Mouse (Mus musculus): Measurements from ENCODE around the gene Brd4. TPM values are rescaled to one million over a fixed set of nuclear protein-coding genes. Genes with fewer than 3 reads are reported as not detected.

Brd4 gene
- polyA plus RNA-seq, 1 experiment = 64.7 TPM

GRCm38 (mm10) chr17:32209752-32210151, 74.8 kb downstream of the Brd4 start:
- Histone ChIP-seq H3K27me3 (ENCODE audit: control insufficient read depth, insufficient read depth, low read length) (no peaks in the 10 kb centered on the region), H3K36me3 (ENCODE audit: control insufficient read depth, insufficient read depth, low read length) (peaks cover 80% of the 10 kb centered on the region), H3K27ac (ENCODE audit: insufficient read depth, low read depth, low read length) (no peak overlapping the region), H3K4me1 (ENCODE audit: control insufficient read depth, insufficient read depth, insufficient read length, low read length) (no peaks in the 10 kb centered on the region), H3K4me3 (ENCODE audit: low read depth, low read length) (no peak overlapping the region)
- 37% methylated on average over 3 of the region's 3 CpGs for WGBS
- no peak for TF ChIP-seq POLR2A (IDR thresholded peaks at IDR 0.05; ENCODE audit: low read depth, low read length)
- peak; percentile 73; the same call in 1 of the 2 replicates for TF ChIP-seq CTCF (IDR thresholded peaks at IDR 0.05; ENCODE audit: extremely low read depth, insufficient read length, insufficient replicate concordance, low read depth, low read length)

GRCm38 (mm10) chr17:32209144-32209543, 75.4 kb downstream of the Brd4 start:
- Histone ChIP-seq H3K4me3 (ENCODE audit: low read depth, low read length) (no peak overlapping the region), H3K27me3 (ENCODE audit: control insufficient read depth, insufficient read depth, low read length) (no peaks in the 10 kb centered on the region), H3K4me1 (ENCODE audit: control insufficient read depth, insufficient read depth, insufficient read length, low read length) (no peaks in the 10 kb centered on the region), H3K36me3 (ENCODE audit: control insufficient read depth, insufficient read depth, low read length) (peaks cover 82% of the 10 kb centered on the region), H3K27ac (ENCODE audit: insufficient read depth, low read depth, low read length) (no peak overlapping the region)
- WGBS = 77% methylated on average over 6 of the region's 6 CpGs
- no peak for TF ChIP-seq POLR2A (IDR thresholded peaks at IDR 0.05; ENCODE audit: low read depth, low read length)
- no peak for TF ChIP-seq CTCF (IDR thresholded peaks at IDR 0.05; ENCODE audit: extremely low read depth, insufficient read length, insufficient replicate concordance, low read depth, low read length)

GRCm38 (mm10) chr17:32207586-32208245, 76.8 kb downstream of the Brd4 start:
- H3K27ac ChIP-seq (ENCODE audit: insufficient read depth, low read depth, low read length) = no peak overlapping the region
- no peak overlapping the region for H3K4me3 ChIP-seq (ENCODE audit: low read depth, low read length)
- H3K4me1 ChIP-seq (ENCODE audit: control insufficient read depth, insufficient read depth, insufficient read length, low read length) = no peaks in the 10 kb centered on the region
- H3K27me3 ChIP-seq (ENCODE audit: control insufficient read depth, insufficient read depth, low read length) = no peaks in the 10 kb centered on the region
- H3K36me3 ChIP-seq (ENCODE audit: control insufficient read depth, insufficient read depth, low read length) = peaks cover 83% of the 10 kb centered on the region
- no peak for TF ChIP-seq POLR2A (IDR thresholded peaks at IDR 0.05; ENCODE audit: low read depth, low read length)
- TF ChIP-seq CTCF (IDR thresholded peaks at IDR 0.05; ENCODE audit: extremely low read depth, insufficient read length, insufficient replicate concordance, low read depth, low read length) = no peak
- WGBS = 72% methylated on average over 5 of the region's 5 CpGs

- 59% methylated on average over 3 of the region's 3 CpGs for WGBS
- H3K27ac ChIP-seq (ENCODE audit: insufficient read depth, low read depth, low read length) = no peak overlapping the region
Observed at GRCm38 (mm10) chr17:32205345-32205744, 79.2 kb downstream of the Brd4 start.

GRCm38 (mm10) chr17:32202972-32203371, 81.5 kb downstream of the Brd4 start:
- no peaks in the 10 kb centered on the region for H3K4me1 ChIP-seq (ENCODE audit: control insufficient read depth, insufficient read depth, insufficient read length, low read length)
- H3K36me3 ChIP-seq (ENCODE audit: control insufficient read depth, insufficient read depth, low read length) = peaks cover 91% of the 10 kb centered on the region
- TF ChIP-seq POLR2A (IDR thresholded peaks at IDR 0.05; ENCODE audit: low read depth, low read length) = no peak
- TF ChIP-seq CTCF (IDR thresholded peaks at IDR 0.05; ENCODE audit: extremely low read depth, insufficient read length, insufficient replicate concordance, low read depth, low read length) = no peak
- H3K27me3 ChIP-seq (ENCODE audit: control insufficient read depth, insufficient read depth, low read length) = no peaks in the 10 kb centered on the region
- no peak overlapping the region for H3K27ac ChIP-seq (ENCODE audit: insufficient read depth, low read depth, low read length)
- 80% methylated on average over 3 of the region's 3 CpGs for WGBS
- H3K4me3 ChIP-seq (ENCODE audit: low read depth, low read length) = no peak overlapping the region

More at GRCm38 (mm10) chr17:32205345-32205744, 79.2 kb downstream of the Brd4 start:
- Histone ChIP-seq H3K27me3 (ENCODE audit: control insufficient read depth, insufficient read depth, low read length) (no peaks in the 10 kb centered on the region), H3K36me3 (ENCODE audit: control insufficient read depth, insufficient read depth, low read length) (peaks cover 87% of the 10 kb centered on the region), H3K4me1 (ENCODE audit: control insufficient read depth, insufficient read depth, insufficient read length, low read length) (no peaks in the 10 kb centered on the region), H3K4me3 (ENCODE audit: low read depth, low read length) (no peak overlapping the region)
- TF ChIP-seq POLR2A (IDR thresholded peaks at IDR 0.05; ENCODE audit: low read depth, low read length) (no peak), CTCF (IDR thresholded peaks at IDR 0.05; ENCODE audit: extremely low read depth, insufficient read length, insufficient replicate concordance, low read depth, low read length) (no peak)

- 81% methylated on average over 5 of the region's 5 CpGs for WGBS
- Histone ChIP-seq H3K27me3 (ENCODE audit: control insufficient read depth, insufficient read depth, low read length) (no peaks in the 10 kb centered on the region), H3K27ac (ENCODE audit: insufficient read depth, low read depth, low read length) (no peak overlapping the region), H3K4me3 (ENCODE audit: low read depth, low read length) (no peak overlapping the region), H3K36me3 (ENCODE audit: control insufficient read depth, insufficient read depth, low read length) (peaks cover 93% of the 10 kb centered on the region), H3K4me1 (ENCODE audit: control insufficient read depth, insufficient read depth, insufficient read length, low read length) (no peaks in the 10 kb centered on the region)
- no peak for TF ChIP-seq POLR2A (IDR thresholded peaks at IDR 0.05; ENCODE audit: low read depth, low read length)
- no peak for TF ChIP-seq CTCF (IDR thresholded peaks at IDR 0.05; ENCODE audit: extremely low read depth, insufficient read length, insufficient replicate concordance, low read depth, low read length)
Observed at GRCm38 (mm10) chr17:32201086-32201485, 83.4 kb downstream of the Brd4 start.

- Histone ChIP-seq H3K4me1 (ENCODE audit: control insufficient read depth, insufficient read depth, insufficient read length, low read length) (no peaks in the 10 kb centered on the region), H3K36me3 (ENCODE audit: control insufficient read depth, insufficient read depth, low read length) (peaks cover 90% of the 10 kb centered on the region), H3K27ac (ENCODE audit: insufficient read depth, low read depth, low read length) (no peak overlapping the region), H3K4me3 (ENCODE audit: low read depth, low read length) (no peak overlapping the region), H3K27me3 (ENCODE audit: control insufficient read depth, insufficient read depth, low read length) (no peaks in the 10 kb centered on the region)
- TF ChIP-seq POLR2A (IDR thresholded peaks at IDR 0.05; ENCODE audit: low read depth, low read length) = no peak
- TF ChIP-seq CTCF (IDR thresholded peaks at IDR 0.05; ENCODE audit: extremely low read depth, insufficient read length, insufficient replicate concordance, low read depth, low read length) = no peak
- WGBS = 71% methylated on average over 2 of the region's 2 CpGs
Observed at GRCm38 (mm10) chr17:32199796-32200195, 84.7 kb downstream of the Brd4 start.
